Mouse (Mus musculus) ovary, postnatal 10 days (tissue): ENCODE data around the gene Ttpal.
"Not testable (repeated sequence)": the region's sequence is repeated elsewhere in the genome, so short reads cannot be mapped to it uniquely, and the experiment has no call there.

ENCODE experiments used
- DNase-seq: peaks from one replicate; pipeline ENCODE4 v3.0.0; 2022; ENCODE audit warnings: low spot score

Ttpal gene

GRCm38 (mm10) chr2:163631715-163632114 is 29.6 kb downstream of the Ttpal start:
- DNase-seq, result no peak

DNA sequence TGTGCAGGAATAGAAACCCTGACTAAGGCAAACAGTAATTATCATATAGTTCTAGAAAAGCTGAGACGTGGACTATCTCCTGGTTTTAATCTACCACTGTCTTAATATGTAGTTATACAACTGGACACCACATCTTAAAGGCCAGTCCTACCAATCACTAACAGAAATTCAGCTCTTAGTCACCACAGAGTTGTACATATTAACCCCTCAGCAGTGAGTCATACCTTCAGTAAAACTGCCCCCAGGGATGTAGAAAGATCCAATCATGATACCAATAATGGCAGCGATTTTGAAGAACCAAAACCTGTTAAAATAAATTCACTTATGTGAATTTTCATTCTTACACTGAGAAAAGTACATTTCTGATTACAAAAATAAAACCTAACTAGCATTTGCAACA is 32.1 kb downstream of the Ttpal start:
- DNase-seq, result no peak

- no peak for DNase-seq
These were observed 33.9 kb downstream of the Ttpal start for GRCm38 (mm10) chr2:163636057-163636456.

GRCm38 (mm10) chr2:163637655-163638266 is 35.6 kb downstream of the Ttpal start:
- DNase-seq, result no peak

GRCm38 (mm10) chr2:163640493-163640892 is 38.4 kb downstream of the Ttpal start:
- no peak for DNase-seq

DNA sequence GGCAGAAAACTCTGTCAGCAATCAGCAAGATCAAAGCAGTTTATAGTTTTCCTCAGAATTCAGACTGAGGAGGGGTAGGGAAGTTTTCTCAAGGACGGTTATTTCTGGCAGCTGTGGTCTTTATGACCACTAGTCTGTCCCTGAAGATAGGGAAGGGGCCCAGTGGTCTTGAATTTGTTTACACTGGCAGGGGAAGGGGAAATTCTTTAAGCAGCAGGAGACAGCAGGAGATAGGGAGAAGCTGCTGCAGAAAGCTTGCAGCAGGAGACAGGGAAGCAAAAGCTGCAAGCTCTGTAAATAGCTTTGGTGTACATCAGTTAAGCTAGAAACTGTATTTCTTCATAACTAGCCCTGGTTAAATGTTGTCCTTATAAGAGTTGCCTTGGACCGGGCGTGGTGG is 39.6 kb downstream of the Ttpal start:
- no peak for DNase-seq

DNA sequence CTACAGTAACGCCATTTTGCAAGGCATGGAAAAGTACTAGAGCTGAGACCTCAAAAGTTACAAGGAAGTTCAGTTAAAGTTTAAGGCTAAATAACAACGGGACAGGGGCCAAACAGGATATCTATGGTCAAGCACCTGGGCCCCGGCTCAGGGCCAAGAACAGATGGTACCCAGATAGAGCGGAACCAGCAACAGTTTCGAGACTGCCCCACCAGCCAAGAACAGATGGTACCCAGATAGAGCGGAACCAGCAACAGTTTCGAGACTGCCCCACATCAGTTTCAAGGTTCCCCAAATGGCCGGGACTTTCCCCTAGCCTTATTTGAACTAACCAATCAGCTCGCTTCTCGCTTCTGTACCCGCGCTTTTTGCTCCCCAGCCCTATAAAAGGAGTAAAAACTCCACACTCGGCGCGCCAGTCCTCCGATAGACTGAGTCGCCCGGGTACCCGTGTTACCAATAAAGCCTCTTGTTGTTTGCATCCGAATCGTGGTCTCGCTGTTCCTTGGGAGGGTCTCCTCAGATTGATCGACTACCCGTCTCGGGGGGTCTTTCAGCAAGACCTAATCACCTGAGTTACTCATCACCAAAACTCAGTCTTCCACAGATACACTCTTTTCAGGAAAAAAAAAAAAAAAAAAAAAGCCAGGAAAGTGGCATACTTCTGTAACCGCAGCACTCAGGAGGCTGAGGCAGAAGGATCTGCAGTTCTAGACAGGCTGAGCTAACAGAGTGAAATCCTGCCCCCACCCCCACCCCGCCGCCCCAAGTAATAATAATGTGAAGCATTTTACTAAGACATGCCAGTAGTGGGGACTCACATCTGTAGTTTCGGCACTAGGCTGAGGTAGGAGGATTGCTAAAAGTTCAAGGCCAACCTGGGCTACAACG is 40.8 kb downstream of the Ttpal start:
- no peak for DNase-seq

- no peak for DNase-seq
These were observed 41.5 kb downstream of the Ttpal start for GRCm38 (mm10) chr2:163643576-163643971.

DNA sequence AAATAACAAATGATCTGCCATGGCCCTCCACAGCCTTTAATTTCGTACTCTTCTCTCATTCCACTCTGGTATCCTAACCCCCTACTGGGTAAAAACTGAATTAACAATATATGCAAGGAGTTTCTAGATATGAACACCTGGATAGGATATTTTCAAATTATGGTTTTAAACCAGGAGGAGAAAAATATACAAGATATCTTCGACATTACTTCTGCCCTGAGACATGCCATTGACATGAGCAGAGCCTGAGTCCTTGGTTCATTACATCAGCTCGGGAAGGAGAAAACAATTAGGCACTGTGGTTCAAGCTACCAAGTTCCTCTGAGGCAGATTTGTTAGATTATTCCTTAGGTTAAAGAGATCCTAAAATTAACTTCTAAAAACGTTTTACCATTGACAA is 41.9 kb downstream of the Ttpal start:
- no peak for DNase-seq

GRCm38 (mm10) chr2:163644575-163645385 is 42.7 kb downstream of the Ttpal start, which contains the start of gene Serinc3:
TSS of gene Serinc3 (minus strand) at chr2:163645131.
- peak; percentile 99 for DNase-seq

GRCm38 (mm10) chr2:163645700-163646460 is 43.8 kb downstream of the Ttpal start:
- DNase-seq, result no peak

- DNase-seq, result no peak
These were observed 44.5 kb downstream of the Ttpal start for GRCm38 (mm10) chr2:163646461-163647080.

DNA sequence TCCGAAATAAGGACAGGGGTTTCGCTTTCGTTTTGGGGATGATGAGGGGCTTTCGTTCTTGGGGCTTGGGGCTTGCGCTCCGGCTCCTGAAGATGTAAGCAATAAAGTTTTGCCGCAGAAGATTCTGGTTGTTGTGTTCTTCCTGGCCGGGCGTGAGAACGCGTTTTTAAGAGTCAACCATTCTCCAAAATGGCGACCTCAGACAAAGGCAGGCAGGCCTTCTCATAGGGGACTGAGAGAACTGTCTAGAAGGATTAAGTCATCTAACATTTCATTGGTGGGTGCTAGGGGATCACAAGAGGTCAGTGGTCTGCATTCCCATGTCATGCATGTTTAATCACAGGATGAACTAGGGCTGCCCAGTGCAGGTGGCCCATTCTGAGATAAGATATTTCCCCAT is 53.6 kb downstream of the Ttpal start:
- not testable (repeated sequence) for DNase-seq

DNA sequence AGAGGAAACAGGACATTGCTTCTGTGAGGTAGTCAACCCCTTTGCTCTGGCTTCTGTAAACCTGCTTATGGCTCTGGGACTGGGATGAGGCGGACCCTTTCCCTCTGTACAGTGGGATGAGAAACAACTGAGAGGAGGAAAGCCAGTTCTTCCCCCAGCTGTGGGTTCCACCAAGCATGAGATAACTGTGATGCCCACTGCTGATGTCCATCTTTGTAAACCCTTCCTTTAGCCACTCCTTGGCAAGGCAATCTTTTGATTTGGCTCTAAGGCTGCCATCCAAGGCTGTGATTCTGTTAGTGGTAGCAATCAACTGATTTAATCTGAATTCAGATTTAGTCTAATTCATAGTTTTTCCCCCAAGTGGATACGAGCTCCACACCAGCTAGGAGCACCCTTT is 55.4 kb downstream of the Ttpal start:
- DNase-seq, result no peak

DNA sequence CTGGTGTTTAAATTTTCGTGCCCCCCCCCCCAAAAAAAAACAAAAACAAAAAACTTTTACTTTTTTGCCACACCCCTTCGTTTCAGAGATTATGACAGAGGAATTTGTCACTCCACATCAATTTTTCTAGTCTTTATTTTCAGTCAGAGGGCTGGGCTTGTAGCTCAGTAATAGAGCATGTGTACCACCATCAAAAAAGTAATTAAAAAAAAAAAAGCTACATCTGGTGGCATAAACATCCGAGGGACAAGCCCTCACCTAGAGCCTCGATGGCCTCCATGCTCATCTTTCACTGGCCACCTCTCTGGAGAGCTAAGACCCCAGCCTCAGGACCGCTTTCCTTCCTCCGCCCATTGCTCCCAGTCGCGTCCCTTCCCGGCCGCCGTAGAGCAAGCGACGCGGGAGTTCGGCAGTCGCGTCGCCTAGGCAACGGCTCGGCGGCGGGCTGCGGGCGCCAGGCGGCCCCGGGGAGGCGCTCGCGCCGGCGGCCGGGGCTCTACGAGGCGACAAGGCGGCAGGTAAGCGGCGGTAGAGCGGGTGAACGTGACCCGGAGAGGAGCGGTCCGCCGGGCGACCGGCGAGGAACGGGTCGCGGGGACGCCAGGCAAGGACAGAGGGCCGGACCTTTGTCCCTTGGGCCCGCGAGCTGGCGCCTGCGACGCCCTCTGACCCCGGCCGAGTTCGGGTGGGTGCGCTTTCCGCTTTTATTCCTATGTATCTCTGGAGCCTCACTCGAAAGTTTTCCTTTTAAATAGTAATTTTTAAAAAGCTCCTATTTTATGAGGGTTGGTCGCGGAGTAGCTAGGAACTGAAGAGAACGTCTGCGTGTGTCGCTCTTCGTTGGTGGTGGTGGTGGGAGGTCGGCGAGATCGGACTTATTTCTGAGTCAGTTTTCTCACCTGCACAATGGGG is 56.1 kb downstream of the Ttpal start, which contains the start of gene Pkig:
Gene Pkig (plus strand): TSS at position 412 of the 912 bp plus-strand sequence.
- peak; percentile 74 for DNase-seq

DNA sequence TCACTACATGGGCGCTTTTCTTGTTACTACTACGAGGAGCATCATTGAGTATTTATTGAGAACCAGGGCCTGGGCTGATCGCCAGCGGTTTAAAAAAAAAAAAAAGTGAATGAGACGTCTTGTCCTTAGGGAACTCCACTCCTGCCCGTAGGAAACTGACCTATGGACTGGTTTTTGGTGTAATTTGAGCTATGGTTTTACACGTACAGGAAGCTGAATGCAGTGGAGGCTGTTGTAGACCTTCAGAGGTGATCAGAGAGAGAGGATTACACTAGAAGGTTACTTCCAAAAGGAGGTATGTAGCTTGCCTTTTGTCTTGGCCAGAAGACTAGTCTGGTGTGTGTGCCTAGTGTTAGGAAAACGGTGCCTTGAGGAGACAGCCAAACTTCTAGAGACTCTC is 56.8 kb downstream of the Ttpal start:
- DNase-seq, result no peak

DNA sequence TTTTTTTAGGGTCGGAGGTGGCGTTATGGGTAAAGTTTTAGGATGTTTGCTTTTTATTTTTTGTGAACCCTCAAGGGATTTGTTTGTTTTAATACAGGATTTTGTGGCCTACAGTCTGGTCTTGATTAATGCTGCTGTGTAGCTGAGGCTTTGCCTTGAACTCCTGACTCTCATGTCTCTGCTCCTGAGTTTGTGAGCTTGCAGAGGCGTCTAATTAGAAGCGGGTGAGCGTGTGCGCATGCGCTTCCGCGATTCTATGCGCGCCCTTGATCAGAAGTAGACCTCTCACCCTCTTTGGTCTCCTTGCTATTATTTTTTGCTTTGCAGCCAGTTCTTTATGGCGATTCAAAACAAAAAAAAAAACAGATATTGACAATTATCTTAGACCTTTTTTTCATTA is 57.3 kb downstream of the Ttpal start:
- DNase-seq, result no peak

GRCm38 (mm10) chr2:163660103-163660701 is 58.1 kb downstream of the Ttpal start:
- DNase-seq, result no peak

DNA sequence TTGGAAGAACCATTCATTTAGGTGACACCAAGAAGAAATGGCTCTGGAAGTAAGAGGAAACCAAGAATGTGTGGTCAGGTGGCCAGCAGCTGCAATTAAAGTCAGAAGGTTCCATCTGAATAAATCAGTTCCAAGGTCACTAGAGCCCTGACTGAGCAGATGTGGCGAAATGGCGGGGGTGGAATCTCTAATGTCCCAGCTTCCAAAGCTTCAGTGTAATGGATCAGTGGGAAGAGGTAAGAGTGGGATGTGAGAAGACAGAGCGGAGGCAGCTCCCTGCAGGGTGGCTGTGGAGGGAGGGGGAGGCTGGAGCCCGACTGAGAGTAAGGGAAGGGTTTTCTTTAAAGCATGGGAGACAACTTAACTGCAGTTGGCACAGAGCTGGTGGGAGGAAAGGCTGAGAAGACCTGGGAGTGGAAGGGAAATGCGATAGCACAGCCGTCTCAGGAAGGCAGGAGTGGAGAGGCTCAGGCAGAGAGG is 59.3 kb downstream of the Ttpal start:
- no peak for DNase-seq

DNA sequence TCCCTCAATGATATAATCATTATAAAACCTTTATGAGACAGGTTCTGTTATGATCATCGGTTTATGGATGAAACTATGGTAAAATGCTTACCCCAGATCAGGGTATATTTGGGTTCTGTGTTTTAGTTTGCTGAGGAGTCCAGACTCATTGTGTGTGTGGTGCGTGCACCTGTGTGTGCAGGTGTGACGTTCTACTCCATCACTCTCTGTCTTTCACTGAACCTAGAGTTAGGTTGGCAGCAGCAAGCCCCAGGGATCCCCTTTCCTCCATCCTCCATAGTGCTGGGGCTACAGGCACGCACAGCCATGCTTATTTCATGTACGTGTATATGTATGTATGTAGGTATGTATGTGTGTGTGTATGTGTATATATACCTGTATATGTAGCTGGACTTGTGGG is 60.0 kb downstream of the Ttpal start:
- DNase-seq, result no peak
